Mouse (Mus musculus) E14TG2a.4 (cell line): ENCODE data around the gene Ppl.

Source experiments
- CTCF ChIP-seq: conservative IDR thresholded peaks from 2 replicates; pipeline ENCODE4 v1.5.1; 2014; ENCODE audit warnings: low read length
- POU5F1 ChIP-seq: IDR thresholded peaks from 2 replicates; pipeline ENCODE4 v1.6.1; 2014; ENCODE audit warnings: low read length, borderline replicate concordance

- TF ChIP-seq CTCF = no peak
- TF ChIP-seq POU5F1 = no peak
These were observed 36.6 kb upstream of the Ppl start for GRCm38 (mm10) chr16:5168829-5169228.
